Mouse (Mus musculus) liver, embryonic 13.5 days (tissue): ENCODE measurements around the gene Zhx3. TPM values are rescaled to one million over a fixed set of nuclear protein-coding genes. Genes with fewer than 3 reads are reported as not detected.

ENCODE experiments used
- ATAC-seq: fragments of 200-750 bp; cut with Nextera tagmentation; 2 replicates; pipeline ENCODE4 v1.8.0; 2017; ENCODE audit warnings: low read depth, mild to moderate bottlenecking, moderate number of reproducible peaks, moderate library complexity
- DNase-seq: peaks from one replicate; pipeline ENCODE4 v3.0.0; 2022
- H3K27ac ChIP-seq: fragments of 300-500 bp; sonication (generic); 2 replicates; pipeline ENCODE4 v1.5.1; 2015; ENCODE audit warnings: moderate library complexity, mild to moderate bottlenecking, inconsistent platforms
- H3K27me3 ChIP-seq: fragments of 300-500 bp; sonication (generic); 2 replicates; pipeline ENCODE4 v1.6.1; 2015; ENCODE audit warnings: mild to moderate bottlenecking, inconsistent platforms
- H3K36me3 ChIP-seq: fragments of 300-500 bp; sonication (generic); 2 replicates; pipeline ENCODE4 v1.6.1; 2015; ENCODE audit warnings: mild to moderate bottlenecking, inconsistent platforms
- H3K4me1 ChIP-seq: fragments of 300-500 bp; sonication (generic); replicated peaks from 2 replicates; pipeline ENCODE4 v1.6.1; 2015; ENCODE audit warnings: inconsistent platforms
- H3K4me2 ChIP-seq: fragments of 300-500 bp; sonication (generic); 2 replicates; pipeline ENCODE4 v1.6.1; 2015; ENCODE audit warnings: inconsistent platforms, mild to moderate bottlenecking, moderate library complexity
- H3K4me3 ChIP-seq: fragments of 300-500 bp; sonication (generic); replicated peaks from 2 replicates; pipeline ENCODE4 v1.5.1; 2015; ENCODE audit warnings: mild to moderate bottlenecking, inconsistent platforms
- H3K9ac ChIP-seq: fragments of 300-500 bp; sonication (generic); 2 replicates; pipeline ENCODE4 v1.6.1; 2015; ENCODE audit warnings: mild to moderate bottlenecking, inconsistent platforms
- H3K9me3 ChIP-seq: fragments of 300-500 bp; sonication (generic); replicated peaks from 2 replicates; pipeline ENCODE4 v1.6.1; 2016; ENCODE audit warnings: inconsistent platforms
- WGBS: fragments of 180-500 bp; shearing (Covaris S2); methylation state at CpG from one replicate; pipeline ENCODE4 v1.1.7; 2015; ENCODE audit not compliant: insufficient replicate concordance; 5-methylcytosine and 5-hydroxymethylcytosine counted together
- polyA plus RNA-seq: library from polyadenylated mRNA; unstranded; fragments of >200 nt; fragmentation: Nextera tagmentation; extraction: Ambion mirVana; gene quantifications from 2 replicates; pipeline ENCODE4 v1.2.1, GENCODE M21; 2015

Zhx3 gene
- polyA plus RNA-seq, 1 experiment from 2014 or later: 2.1 TPM

DNA sequence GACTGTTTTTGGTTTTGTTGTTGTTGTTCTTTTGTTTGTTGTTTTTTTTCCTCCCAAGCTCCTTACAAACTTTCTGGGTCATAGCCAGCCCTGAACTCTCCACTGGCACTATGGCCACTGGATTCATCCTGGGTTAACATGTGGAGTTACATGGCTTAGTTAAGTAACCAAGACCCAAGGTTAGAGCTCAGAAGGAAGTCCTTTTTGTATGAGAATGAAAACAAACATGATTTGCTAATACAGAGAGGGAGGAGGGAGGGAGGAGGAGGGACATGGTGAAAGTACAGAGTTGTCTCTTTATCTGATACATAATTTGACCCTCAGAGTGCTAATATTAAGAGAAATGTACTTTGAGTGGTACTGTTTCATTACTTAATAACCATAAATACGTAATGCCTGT is 74.6 kb downstream of the Zhx3 start:
- H3K27ac ChIP-seq: no peak overlapping the region
- no peak for DNase-seq
- H3K4me3 ChIP-seq: no peak overlapping the region
- no peak overlapping the region for H3K4me2 ChIP-seq
- 74% methylated on average over 1 of the region's 1 CpGs for WGBS
- no peaks in the 10 kb centered on the region for H3K27me3 ChIP-seq
- H3K4me1 ChIP-seq: no peaks in the 10 kb centered on the region
- no peak overlapping the region for H3K9ac ChIP-seq
- ATAC-seq: no peak
- no peaks in the 10 kb centered on the region for H3K36me3 ChIP-seq
- no peaks in the 10 kb centered on the region for H3K9me3 ChIP-seq

- H3K4me2 ChIP-seq: no peak overlapping the region
- H3K4me1 ChIP-seq: no peaks in the 10 kb centered on the region
- WGBS: 53% methylated on average over 2 of the region's 2 CpGs
- H3K9ac ChIP-seq: no peak overlapping the region
- no peak for DNase-seq
- H3K27ac ChIP-seq: no peak overlapping the region
- H3K27me3 ChIP-seq: no peaks in the 10 kb centered on the region
- ATAC-seq: no peak
- no peaks in the 10 kb centered on the region for H3K36me3 ChIP-seq
- H3K9me3 ChIP-seq: no peaks in the 10 kb centered on the region
- H3K4me3 ChIP-seq: no peak overlapping the region
Observed at GRCm38 (mm10) chr2:160796973-160797372, 75.8 kb downstream of the Zhx3 start.

GRCm38 (mm10) chr2:160793117-160793516 is 79.7 kb downstream of the Zhx3 start:
- 50% methylated on average over 2 of the region's 2 CpGs for WGBS
- Histone ChIP-seq H3K9ac (no peak overlapping the region), H3K9me3 (no peaks in the 10 kb centered on the region), H3K36me3 (no peaks in the 10 kb centered on the region), H3K27me3 (no peaks in the 10 kb centered on the region), H3K4me3 (no peak overlapping the region), H3K4me2 (no peak overlapping the region), H3K27ac (no peak overlapping the region), H3K4me1 (no peaks in the 10 kb centered on the region)
- ATAC-seq (no peak), DNase-seq (no peak)

DNA sequence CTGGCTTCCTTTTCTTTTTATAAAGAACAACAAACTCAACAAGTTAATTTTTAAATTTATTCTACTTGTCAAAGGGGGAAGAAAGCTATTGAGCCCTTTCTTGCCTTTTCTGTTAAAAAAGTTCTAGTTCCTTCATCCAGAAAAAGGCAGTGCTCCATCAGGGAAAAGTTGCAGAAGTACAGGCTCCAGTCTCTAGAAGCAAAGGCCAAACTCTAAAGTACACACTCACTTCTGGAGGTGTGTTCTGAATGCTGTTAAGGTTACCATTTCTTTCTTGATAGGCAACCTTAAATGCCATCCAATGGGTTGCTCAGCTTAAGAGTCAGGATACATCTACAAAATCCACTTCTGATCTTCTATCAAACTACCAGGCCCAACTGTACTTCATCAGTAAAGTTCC is 83.1 kb downstream of the Zhx3 start:
- Histone ChIP-seq H3K36me3 (no peaks in the 10 kb centered on the region), H3K27ac (no peak overlapping the region), H3K4me2 (no peak overlapping the region), H3K9ac (no peak overlapping the region), H3K27me3 (no peaks in the 10 kb centered on the region), H3K9me3 (no peaks in the 10 kb centered on the region), H3K4me1 (no peaks in the 10 kb centered on the region), H3K4me3 (no peak overlapping the region)
- ATAC-seq: no peak
- no peak for DNase-seq

DNA sequence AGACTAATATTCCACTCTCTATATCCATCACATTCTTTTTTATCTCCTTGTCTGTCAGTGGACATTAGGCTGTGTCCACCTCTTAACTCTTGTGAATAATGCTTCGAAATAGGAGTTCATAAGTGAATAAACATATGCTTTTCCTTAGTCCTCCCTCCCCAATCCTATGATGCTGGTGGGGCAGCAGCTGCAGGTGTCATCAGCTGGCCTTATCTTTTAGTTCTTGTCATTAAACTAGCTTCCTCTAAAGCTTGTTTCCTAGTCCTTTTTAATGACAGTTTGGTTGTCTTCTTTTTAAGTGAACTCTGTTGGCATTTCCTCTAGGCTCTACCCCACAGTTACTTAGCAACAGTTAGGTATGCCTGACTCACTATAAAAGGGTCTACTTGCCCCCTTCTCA is 83.8 kb downstream of the Zhx3 start:
- Histone ChIP-seq H3K4me1 (no peaks in the 10 kb centered on the region), H3K9me3 (no peaks in the 10 kb centered on the region), H3K36me3 (no peaks in the 10 kb centered on the region), H3K4me3 (no peak overlapping the region), H3K9ac (no peak overlapping the region), H3K27ac (no peak overlapping the region), H3K4me2 (no peak overlapping the region), H3K27me3 (no peaks in the 10 kb centered on the region)
- 49% methylated on average over 1 of the region's 1 CpGs for WGBS
- no peak for ATAC-seq
- no peak for DNase-seq

DNA sequence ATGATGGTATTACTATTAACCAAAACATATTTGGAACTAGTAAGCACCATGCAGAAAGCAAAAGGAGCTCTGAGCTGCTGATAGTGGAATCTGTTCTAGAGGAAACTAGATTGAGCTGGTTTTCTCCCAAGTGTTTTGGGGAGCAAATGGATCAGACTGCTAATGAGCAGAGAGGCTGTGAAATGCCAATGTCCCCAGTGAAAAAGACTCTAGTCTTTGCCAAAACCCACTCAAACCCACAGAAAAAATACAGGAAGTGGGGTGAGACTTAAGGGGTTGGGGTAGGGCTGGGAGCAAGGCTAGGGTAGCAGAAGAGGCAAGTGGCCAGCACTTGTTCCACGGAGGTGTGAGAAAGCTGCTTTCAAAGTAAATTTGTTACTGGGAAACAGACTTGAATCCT is 86.5 kb downstream of the Zhx3 start:
- no peaks in the 10 kb centered on the region for H3K4me1 ChIP-seq
- DNase-seq (no peak), ATAC-seq (no peak)
- no peaks in the 10 kb centered on the region for H3K27me3 ChIP-seq
- H3K36me3 ChIP-seq: no peaks in the 10 kb centered on the region
- no peaks in the 10 kb centered on the region for H3K9me3 ChIP-seq
- H3K4me2 ChIP-seq: no peak overlapping the region
- 57% methylated on average over 1 of the region's 1 CpGs for WGBS
- H3K27ac ChIP-seq: no peak overlapping the region
- no peak overlapping the region for H3K4me3 ChIP-seq
- no peak overlapping the region for H3K9ac ChIP-seq

DNA sequence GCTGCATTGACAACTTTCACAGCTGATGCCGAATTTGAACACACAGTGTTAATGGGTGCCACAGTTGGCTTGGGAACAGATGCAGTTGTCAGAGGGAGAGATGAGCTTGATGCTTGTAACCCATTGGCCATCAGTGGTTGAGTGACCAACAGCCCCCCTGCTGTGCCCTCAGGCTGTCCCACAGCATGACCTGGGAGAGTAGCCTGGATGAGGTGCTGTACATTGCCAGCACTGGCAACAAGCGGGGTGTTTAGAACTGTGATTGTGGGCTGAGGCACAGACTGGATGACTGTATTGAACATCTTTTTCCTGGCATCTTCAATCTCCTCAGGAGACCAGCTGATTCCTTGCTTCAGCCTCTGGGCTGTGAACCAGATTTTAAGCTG is 92.0 kb downstream of the Zhx3 start:
- Histone ChIP-seq H3K9ac (no peak overlapping the region), H3K27me3 (no peaks in the 10 kb centered on the region), H3K4me2 (no peak overlapping the region), H3K4me3 (no peak overlapping the region), H3K9me3 (no peaks in the 10 kb centered on the region), H3K4me1 (no peaks in the 10 kb centered on the region), H3K27ac (no peak overlapping the region), H3K36me3 (no peaks in the 10 kb centered on the region)
- DNase-seq: no peak
- 70% methylated on average over 2 of the region's 2 CpGs for WGBS
- ATAC-seq: no peak

DNA sequence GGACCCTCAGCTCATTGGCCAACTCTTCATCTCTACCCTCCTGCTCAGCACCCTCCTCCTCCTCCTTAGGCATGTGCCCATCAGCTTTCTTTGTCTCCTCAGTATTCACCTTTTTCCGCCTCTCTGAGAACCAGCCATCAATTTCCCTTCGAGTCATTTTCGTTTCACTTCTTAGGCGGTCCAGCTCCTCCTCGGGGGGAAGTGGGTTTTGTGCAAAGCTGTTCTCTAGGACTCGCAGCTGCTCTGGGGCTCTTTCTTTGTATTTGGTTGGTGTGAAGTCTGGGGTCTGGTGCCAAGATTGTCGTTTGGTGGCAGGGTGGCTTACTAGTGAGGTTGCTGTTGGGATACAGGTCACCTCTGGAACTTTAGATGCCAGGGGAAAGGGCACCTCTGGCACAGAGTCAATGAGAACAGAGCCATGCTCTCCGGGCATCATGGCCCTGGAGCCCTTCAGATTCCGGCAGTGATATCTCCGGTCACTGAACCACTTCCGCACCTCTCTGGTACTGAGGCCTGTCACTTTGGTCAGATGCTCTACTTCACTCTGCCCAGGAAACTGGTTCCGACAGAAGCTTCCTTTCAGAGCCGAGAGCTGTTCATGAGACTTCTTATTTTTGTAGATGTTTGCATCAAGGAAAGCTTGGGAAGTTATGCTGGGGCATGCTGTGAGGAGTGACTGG is 92.5 kb downstream of the Zhx3 start:
- Histone ChIP-seq H3K27ac (no peak overlapping the region), H3K4me2 (no peak overlapping the region), H3K9me3 (no peaks in the 10 kb centered on the region), H3K27me3 (no peaks in the 10 kb centered on the region), H3K4me1 (no peaks in the 10 kb centered on the region), H3K4me3 (no peak overlapping the region), H3K9ac (no peak overlapping the region), H3K36me3 (no peaks in the 10 kb centered on the region)
- no peak for ATAC-seq
- WGBS: 70% methylated on average over 13 of the region's 13 CpGs
- no peak for DNase-seq

DNA sequence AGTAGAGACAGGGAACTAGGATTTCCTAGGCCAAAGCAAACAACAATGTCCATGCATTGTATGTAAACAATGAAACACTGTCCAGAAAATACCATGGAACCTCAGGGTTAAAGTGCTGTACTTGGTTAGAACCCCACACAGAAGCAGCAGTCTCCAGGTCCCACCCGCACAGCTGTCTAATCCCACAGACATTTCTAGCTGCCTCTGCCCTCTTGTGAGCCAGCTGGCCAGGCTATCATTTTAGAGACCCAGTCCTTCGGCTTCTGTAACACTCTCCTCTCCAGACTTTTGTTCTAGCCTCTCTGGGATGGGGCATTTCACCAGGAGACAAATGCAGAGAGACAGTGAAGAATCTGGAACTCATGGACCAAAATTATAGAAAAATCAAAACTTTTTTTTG is 94.8 kb downstream of the Zhx3 start:
- H3K4me1 ChIP-seq: no peaks in the 10 kb centered on the region
- H3K4me3 ChIP-seq: no peak overlapping the region
- DNase-seq (no peak), ATAC-seq (no peak)
- no peak overlapping the region for H3K4me2 ChIP-seq
- no peaks in the 10 kb centered on the region for H3K9me3 ChIP-seq
- no peaks in the 10 kb centered on the region for H3K27me3 ChIP-seq
- H3K9ac ChIP-seq: no peak overlapping the region
- H3K27ac ChIP-seq: no peak overlapping the region
- 64% methylated on average over 2 of the region's 2 CpGs for WGBS
- no peaks in the 10 kb centered on the region for H3K36me3 ChIP-seq

DNA sequence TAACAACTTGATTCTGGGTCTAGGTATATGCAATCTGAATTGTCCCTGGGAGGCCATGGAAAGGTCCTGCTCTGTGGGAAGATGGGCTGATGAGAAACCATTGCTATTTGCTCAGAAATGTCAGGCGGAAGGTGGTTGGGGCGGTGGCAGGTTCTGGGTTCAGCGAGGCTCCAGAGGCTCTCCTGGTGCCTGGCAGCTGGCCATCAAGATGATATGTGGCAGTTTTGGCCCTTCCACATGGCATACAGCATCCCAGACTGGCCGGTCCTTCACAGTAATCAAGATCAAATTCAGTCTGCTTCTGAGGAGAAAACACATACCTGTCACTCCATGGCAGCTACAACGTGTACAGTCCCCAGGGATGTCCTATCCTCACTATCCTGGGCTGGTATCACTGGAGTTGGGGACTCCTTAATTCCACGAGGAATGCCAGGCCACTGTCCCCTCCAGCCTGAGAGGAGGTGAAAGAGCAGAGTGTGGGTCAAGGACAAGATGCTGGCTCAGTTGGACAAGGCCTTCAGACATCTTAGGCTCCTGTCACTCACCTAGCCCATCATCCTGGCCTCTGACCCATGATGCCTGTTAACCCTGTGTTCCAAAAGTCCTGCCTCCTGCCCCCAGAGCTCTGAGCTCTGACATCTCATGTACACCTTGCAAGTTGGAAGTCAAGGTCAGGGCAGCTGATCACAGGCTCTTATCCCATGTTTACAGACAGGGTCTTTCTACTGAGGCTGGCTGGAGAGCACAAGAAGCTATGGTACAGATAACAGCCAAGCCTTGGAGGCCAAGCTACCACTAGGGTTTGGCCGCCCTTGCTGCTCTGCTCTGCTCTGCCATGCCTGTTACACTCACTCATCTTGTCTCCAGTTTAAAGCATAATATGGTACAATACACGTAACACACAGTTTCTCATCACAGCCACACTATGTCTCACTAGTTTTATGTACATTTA is 101.2 kb downstream of the Zhx3 start:
- Histone ChIP-seq H3K4me3 (no peak overlapping the region), H3K4me1 (no peaks in the 10 kb centered on the region), H3K27ac (no peak overlapping the region), H3K36me3 (no peaks in the 10 kb centered on the region), H3K9me3 (no peaks in the 10 kb centered on the region), H3K4me2 (no peak overlapping the region), H3K9ac (no peak overlapping the region), H3K27me3 (no peaks in the 10 kb centered on the region)
- DNase-seq (no peak), ATAC-seq (no peak)
- WGBS: 60% methylated on average over 8 of the region's 8 CpGs

DNA sequence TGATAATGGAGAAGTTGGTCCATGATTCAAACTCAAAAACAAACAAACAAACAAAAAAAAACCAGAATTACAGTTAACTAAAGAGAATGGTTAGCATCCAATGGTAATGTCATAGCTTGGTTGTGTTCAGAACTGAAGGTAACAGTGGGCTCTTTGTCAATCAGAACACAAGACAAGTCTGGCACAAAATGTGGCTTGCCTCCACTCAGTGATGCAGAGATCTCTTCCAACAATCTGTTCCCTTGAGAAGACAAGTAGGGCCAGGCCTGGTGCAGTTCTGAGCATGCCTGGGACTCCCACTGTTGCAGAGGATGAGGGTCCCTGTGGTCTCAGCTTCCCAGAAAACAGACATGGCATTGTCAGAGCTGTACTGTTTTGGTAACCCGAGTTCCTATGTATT is 101.9 kb downstream of the Zhx3 start:
- H3K4me1 ChIP-seq: no peaks in the 10 kb centered on the region
- no peaks in the 10 kb centered on the region for H3K36me3 ChIP-seq
- H3K4me2 ChIP-seq: no peak overlapping the region
- no peak overlapping the region for H3K9ac ChIP-seq
- 72% methylated on average over 1 of the region's 1 CpGs for WGBS
- no peaks in the 10 kb centered on the region for H3K27me3 ChIP-seq
- no peak for ATAC-seq
- no peaks in the 10 kb centered on the region for H3K9me3 ChIP-seq
- no peak overlapping the region for H3K4me3 ChIP-seq
- no peak for DNase-seq
- no peak overlapping the region for H3K27ac ChIP-seq

DNA sequence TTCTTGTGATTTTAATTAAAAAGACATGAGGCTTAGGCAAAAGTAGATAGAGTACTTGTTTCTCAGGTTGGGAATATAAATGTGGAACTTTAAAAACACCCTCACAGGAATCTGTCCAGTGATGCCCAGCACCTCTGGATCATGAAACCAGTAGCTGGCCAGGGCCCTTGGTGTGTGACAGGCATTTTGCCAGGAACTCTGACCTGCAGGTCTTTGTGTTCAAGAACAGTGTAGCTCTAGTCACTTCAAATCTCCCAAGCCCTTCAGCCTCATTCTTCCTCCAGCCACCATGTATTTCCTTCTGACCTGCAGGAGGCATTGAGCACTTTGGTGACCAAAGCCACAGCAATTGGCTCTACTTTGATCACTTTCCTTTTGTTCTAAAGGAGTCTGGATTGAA is 102.4 kb downstream of the Zhx3 start:
- Histone ChIP-seq H3K36me3 (no peaks in the 10 kb centered on the region), H3K9me3 (no peaks in the 10 kb centered on the region)

More for the DNA sequence above, 102.4 kb downstream of the Zhx3 start:
- ATAC-seq (no peak), DNase-seq (no peak)
- no peak overlapping the region for H3K27ac ChIP-seq
- H3K9ac ChIP-seq: no peak overlapping the region
- no peak overlapping the region for H3K4me2 ChIP-seq
- no peak overlapping the region for H3K4me3 ChIP-seq
- no peaks in the 10 kb centered on the region for H3K4me1 ChIP-seq
- no peaks in the 10 kb centered on the region for H3K27me3 ChIP-seq
